Mouse (Mus musculus) MEL (cell line): Measurements from ENCODE around the gene Rpl6. TPM values are rescaled to one million over a fixed set of nuclear protein-coding genes. Genes with fewer than 3 reads are reported as not detected.

Experiments used
- DNase-seq: peaks from one replicate; pipeline ENCODE4 v3.0.0; 2011; ENCODE audit warnings: low read depth, low spot score
- H3K27ac ChIP-seq: 2 replicates; pipeline ENCODE4 v1.5.1; 2012; ENCODE audit warnings: low read depth, mild to moderate bottlenecking, control low read depth, low read length, moderate library complexity; ENCODE audit not compliant: control insufficient read depth
- H3K27me3 ChIP-seq, 2 experiments: fragments of 150-350 bp in 1 of 2; sonication (generic) in 1 of 2; 2 replicates each; pipeline ENCODE4 v1.6.1; 2012; ENCODE audit warnings: low read length in 2 of 2, mild to moderate bottlenecking in 2 of 2, improper control_type of control experiment in 1 of 2, moderate library complexity in 1 of 2; ENCODE audit not compliant: insufficient read depth in 2 of 2, control insufficient read depth in 1 of 2
- H3K36me3 ChIP-seq, 2 experiments: 2 replicates each; pipeline ENCODE4 v1.6.1; 2012 to 2014; ENCODE audit warnings: low read length in 2 of 2, improper control_type of control experiment in 1 of 2, inconsistent platforms in 1 of 2, mild to moderate bottlenecking in 1 of 2; ENCODE audit not compliant: insufficient read depth in 2 of 2, control insufficient read depth in 1 of 2
- H3K4me1 ChIP-seq, 2 experiments: fragments of 150-350 bp in 1 of 2; sonication (generic) in 1 of 2; 2 replicates each; pipeline ENCODE4 v1.6.1; 2012; ENCODE audit warnings: low read length in 2 of 2, improper control_type of control experiment in 1 of 2, mild to moderate bottlenecking in 1 of 2; ENCODE audit not compliant: insufficient read depth in 2 of 2, control insufficient read depth in 1 of 2
- H3K4me3 ChIP-seq, 2 experiments: fragments of 150-350 bp in 1 of 2; sonication (generic) in 1 of 2; 2 replicates each; pipeline ENCODE4 v1.5.1; 2012; ENCODE audit warnings: low read depth in 2 of 2, low read length in 2 of 2, mild to moderate bottlenecking in 2 of 2, moderate library complexity in 2 of 2, control low read depth in 1 of 2, improper control_type of control experiment in 1 of 2; ENCODE audit not compliant: control insufficient read depth in 1 of 2, insufficient read depth in 1 of 2
- H3K79me2 ChIP-seq: 2 replicates; pipeline ENCODE4 v1.6.1; 2012; ENCODE audit warnings: mild to moderate bottlenecking, low read length, moderate library complexity; ENCODE audit not compliant: control insufficient read depth, poor library complexity, insufficient read depth
- H3K9ac ChIP-seq: 2 replicates; pipeline ENCODE4 v1.6.1; 2012; ENCODE audit warnings: low read depth, mild to moderate bottlenecking, control low read depth, low read length, moderate library complexity; ENCODE audit not compliant: control insufficient read depth, poor library complexity, severe bottlenecking
- H3K9me3 ChIP-seq: fragments of 150-350 bp; sonication (generic); replicated peaks from 2 replicates; pipeline ENCODE4 v1.6.1; 2012; ENCODE audit warnings: mild to moderate bottlenecking, low read length, improper control_type of control experiment, moderate library complexity; ENCODE audit not compliant: insufficient read depth
- CHD2 ChIP-seq: IDR thresholded peaks from 2 replicates; pipeline ENCODE4 v1.6.1; 2011; ENCODE audit warnings: low read length, improper control_type of control experiment
- E2F4 ChIP-seq: IDR thresholded peaks from 2 replicates; pipeline ENCODE4 v1.6.1; 2011; ENCODE audit warnings: low read depth, low read length, improper control_type of control experiment, borderline replicate concordance
- EP300 ChIP-seq, 2 experiments: IDR thresholded peaks; 2 replicates each; pipeline ENCODE4 v1.6.1; 2011; ENCODE audit warnings: improper control_type of control experiment in 2 of 2, low read length in 2 of 2, low read depth in 1 of 2, mild to moderate bottlenecking in 1 of 2
- GATA1 ChIP-seq: IDR thresholded peaks from 2 replicates; pipeline ENCODE4 v1.6.1; 2011; ENCODE audit warnings: low read depth, low read length, improper control_type of control experiment
- MAFK ChIP-seq: IDR thresholded peaks from 2 replicates; pipeline ENCODE4 v1.6.1; 2011; ENCODE audit warnings: low read depth, mild to moderate bottlenecking, low read length, improper control_type of control experiment, borderline replicate concordance
- MAX ChIP-seq: IDR thresholded peaks from 2 replicates; pipeline ENCODE4 v1.6.1; 2011; ENCODE audit warnings: low read length, improper control_type of control experiment
- MEF2A ChIP-seq: IDR thresholded peaks from 2 replicates; pipeline ENCODE4 v1.6.1; 2014; ENCODE audit warnings: low read depth, mild to moderate bottlenecking, inconsistent platforms, low read length, improper control_type of control experiment; ENCODE audit not compliant: poor library complexity, insufficient replicate concordance, severe bottlenecking; ENCODE audit errors: extremely low read depth
- MYB ChIP-seq: IDR thresholded peaks from 2 replicates; pipeline ENCODE4 v1.6.1; 2011; ENCODE audit warnings: mild to moderate bottlenecking, low read depth, low read length, improper control_type of control experiment
- NRF1 ChIP-seq: IDR thresholded peaks from 2 replicates; pipeline ENCODE4 v1.6.1; 2014; ENCODE audit warnings: low read depth, mild to moderate bottlenecking, inconsistent platforms, low read length, improper control_type of control experiment, moderate library complexity; ENCODE audit not compliant: poor library complexity, insufficient read depth, severe bottlenecking
- POLR2A ChIP-seq, 2 experiments: IDR thresholded peaks; 2 replicates each; pipeline ENCODE4 v1.6.1; 2011 to 2012; ENCODE audit warnings: low read length in 2 of 2, mild to moderate bottlenecking in 2 of 2, control low read depth in 1 of 2, improper control_type of control experiment in 1 of 2, low read depth in 1 of 2, moderate library complexity in 1 of 2; ENCODE audit not compliant: control insufficient read depth in 1 of 2, insufficient read depth in 1 of 2, poor library complexity in 1 of 2
- POLR2AphosphoS5 ChIP-seq: IDR thresholded peaks from 2 replicates; pipeline ENCODE4 v1.6.1; 2012; ENCODE audit warnings: low read depth, borderline replicate concordance, mild to moderate bottlenecking, inconsistent platforms, low read length, moderate library complexity, mixed read lengths
- RCOR1 ChIP-seq: IDR thresholded peaks from 2 replicates; pipeline ENCODE4 v1.6.1; 2012; ENCODE audit warnings: low read depth, mild to moderate bottlenecking, inconsistent platforms, low read length, improper control_type of control experiment
- TAL1 ChIP-seq: IDR thresholded peaks from 2 replicates; pipeline ENCODE4 v1.6.1; 2012; ENCODE audit warnings: mild to moderate bottlenecking, inconsistent platforms, low read length, moderate library complexity, mixed read lengths
- TBP ChIP-seq: IDR thresholded peaks from 2 replicates; pipeline ENCODE4 v1.8.0; 2011; ENCODE audit warnings: low read depth, low read length, improper control_type of control experiment
- UBTF ChIP-seq: IDR thresholded peaks from 2 replicates; pipeline ENCODE4 v1.6.1; 2012; ENCODE audit warnings: low read depth, mild to moderate bottlenecking, inconsistent platforms, low read length, improper control_type of control experiment, moderate library complexity, borderline replicate concordance; ENCODE audit not compliant: insufficient read depth
- USF2 ChIP-seq, 2 experiments: IDR thresholded peaks; 2 replicates each; pipeline ENCODE4 v1.6.1; 2011 to 2012; ENCODE audit warnings: improper control_type of control experiment in 2 of 2, low read length in 2 of 2, borderline replicate concordance in 1 of 2, inconsistent platforms in 1 of 2, low read depth in 1 of 2, mild to moderate bottlenecking in 1 of 2; ENCODE audit not compliant: insufficient read depth in 1 of 2
- ZKSCAN1 ChIP-seq: IDR thresholded peaks from 2 replicates; pipeline ENCODE4 v1.6.1; 2012; ENCODE audit warnings: low read depth, mild to moderate bottlenecking, inconsistent platforms, low read length, improper control_type of control experiment, moderate library complexity
- ZMIZ1 ChIP-seq: IDR thresholded peaks from 2 replicates; pipeline ENCODE4 v1.6.1; 2012; ENCODE audit warnings: low read depth, mild to moderate bottlenecking, inconsistent platforms, low read length, improper control_type of control experiment, moderate library complexity
- polyA plus RNA-seq, 2 experiments: library from polyadenylated mRNA; stranded (reverse) in 1 of 2; unstranded in 1 of 2; fragments of >175 nt in 1 of 2; fragments of >200 nt in 1 of 2; gene quantifications; 2 replicates each; pipeline versions ENCODE4 v1.2.1 to v1.2.4; 2012; ENCODE audit warnings: low replicate concordance in 2 of 2, low read depth in 1 of 2; ENCODE audit not compliant: insufficient read length in 2 of 2, insufficient read depth in 1 of 2, missing spikeins in 1 of 2
- total RNA-seq: library from RNA; depleted of rRNA; stranded (reverse); fragments of 300-350 nt; gene quantifications from 2 replicates; pipeline ENCODE4 v1.2.3, GENCODE M21; 2012

Gene Rpl6
- total and polyA plus RNA-seq, 3 experiments = 850 to 2,901 (median 2,779) TPM

GRCm38 (mm10) chr5:121194173-121194572, 10.1 kb upstream of the Rpl6 start:
- H3K36me3 ChIP-seq = peaks cover 0 to 28% of the 10 kb centered on the region in 2 experiments; a peak in 2 of 4 replicates
- H3K4me3 ChIP-seq = no peak overlapping the region
- no peak for DNase-seq

GRCm38 (mm10) chr5:121196764-121197163, 7.5 kb upstream of the Rpl6 start:
- Histone ChIP-seq H3K9ac (peak overlapping the region; percentile 38), H3K4me3 (peak overlapping the region; percentile 12 to 34; a peak in 3 of 4 replicates), H3K9me3 (no peaks in the 10 kb centered on the region), H3K4me1 (peaks cover 8 to 19% of the 10 kb centered on the region in 2 experiments), H3K27ac (peak overlapping the region; percentile 59), H3K79me2 (no peaks in the 10 kb centered on the region; the same call in 1 of the 2 replicates), H3K27me3 (no peaks in the 10 kb centered on the region), H3K36me3 (peaks cover 0 to 25% of the 10 kb centered on the region in 2 experiments; a peak in 2 of 4 replicates)
- no peak for TF ChIP-seq EP300 (IDR thresholded peaks at IDR 0.05; ENCODE audit: low read depth in 1 of 2, low read length in 2 of 2)
- TF ChIP-seq MAFK = no peak
- TF ChIP-seq RCOR1 = no peak
- TF ChIP-seq TBP = peak; percentile 45; the same call in 1 of the 2 replicates
- TF ChIP-seq MAX = 0 out of 2 replicates have a peak, but pooled peaks have one; percentile 28
- TF ChIP-seq POLR2A (IDR thresholded peaks at IDR 0.05; ENCODE audit: control insufficient read depth in 1 of 2, insufficient read depth in 1 of 2, low read depth in 1 of 2, low read length in 2 of 2, poor library complexity in 1 of 2) = 0 out of 4 replicates have a peak, but pooled peaks of 1 of the 2 experiments have one; percentile 30
- TF ChIP-seq E2F4 = no peak
- no peak for TF ChIP-seq UBTF
- no peak for TF ChIP-seq MYB
- peak; percentile 65 for DNase-seq

More at GRCm38 (mm10) chr5:121194173-121194572, 10.1 kb upstream of the Rpl6 start:
- H3K9me3 ChIP-seq = no peaks in the 10 kb centered on the region
- peaks cover 8 to 25% of the 10 kb centered on the region in 2 experiments for H3K4me1 ChIP-seq
- no peak overlapping the region for H3K27ac ChIP-seq
- H3K27me3 ChIP-seq = no peaks in the 10 kb centered on the region
- TF ChIP-seq RCOR1 (no peak), GATA1 (no peak), ZMIZ1 (no peak), ZKSCAN1 (no peak), USF2 (IDR thresholded peaks at IDR 0.05; ENCODE audit: borderline replicate concordance in 1 of 2, insufficient read depth in 1 of 2, low read depth in 1 of 2, low read length in 2 of 2) (no peak), POLR2AphosphoS5 (no peak), CHD2 (no peak), TAL1 (no peak), MEF2A (no peak), UBTF (no peak), NRF1 (no peak), E2F4 (no peak), TBP (no peak)
- no peak overlapping the region for H3K9ac ChIP-seq
- H3K79me2 ChIP-seq = peaks cover 18% of the 10 kb centered on the region
